Comparison of ENCODE assay signal across 8 mouse cellular contexts in genomic region chr10:96646867-96647462, GRCm38 (mm10). TPM values are rescaled to one million over a fixed set of nuclear protein-coding genes. Genes with fewer than 3 reads are reported as not detected.
DNase-seq lines count a peak whose midpoint lies in the region; ATAC-seq lines count a peak whose summit lies in the region.

No protein-coding gene starts in this region.

- 0 out of 2 replicates have a peak overlapping the region, but pooled peaks have one; percentile 21 for H3K27ac ChIP-seq in heart, embryonic 12.5 days (ENCODE audit: poor library complexity, severe bottlenecking)
- peak overlapping the region; percentile 71 for H3K27ac ChIP-seq in embryonic facial prominence, embryonic 10.5 days (replicated peaks)
- peak overlapping the region; percentile 90 for H3K27ac ChIP-seq in hindbrain, embryonic 12.5 days
- peak overlapping the region; percentile 71 for H3K27ac ChIP-seq in midbrain, embryonic 11.5 days (ENCODE audit: low read depth, low read length)

- H3K9me3 ChIP-seq in heart, embryonic 12.5 days (replicated peaks): no peaks in the 10 kb centered on the region
- H3K9me3 ChIP-seq in embryonic facial prominence, embryonic 10.5 days: no peaks in the 10 kb centered on the region
- H3K9me3 ChIP-seq in hindbrain, embryonic 12.5 days (replicated peaks): no peaks in the 10 kb centered on the region
- no peaks in the 10 kb centered on the region for H3K9me3 ChIP-seq in midbrain, embryonic 11.5 days (ENCODE audit: control insufficient read depth, low read length)

- peak overlapping the region; percentile 34; the same call in 1 of the 2 replicates for H3K9ac ChIP-seq in heart, embryonic 12.5 days
- peak overlapping the region; percentile 49; the same call in 1 of the 2 replicates for H3K9ac ChIP-seq in hindbrain, embryonic 12.5 days
- H3K9ac ChIP-seq in midbrain, embryonic 11.5 days (ENCODE audit: low read length): peak overlapping the region; percentile 16; the same call in 1 of the 2 replicates

- no peak for DNase-seq in heart, postnatal 10 days
- DNase-seq in embryonic facial prominence, embryonic 10.5 days (ENCODE audit: low spot score): no peak
- DNase-seq in midbrain, embryonic 11.5 days (ENCODE audit: low spot score, missing footprints): peak; percentile 89
- no peak for DNase-seq in B cell, adult 2 months
- DNase-seq in adipocyte (ENCODE audit: low spot score): no peak

- peaks cover 25% of the 10 kb centered on the region for H3K4me1 ChIP-seq in heart, embryonic 12.5 days (replicated peaks)
- peaks cover 21% of the 10 kb centered on the region for H3K4me1 ChIP-seq in embryonic facial prominence, embryonic 10.5 days
- H3K4me1 ChIP-seq in hindbrain, embryonic 12.5 days: peaks cover 24% of the 10 kb centered on the region
- peaks cover 11% of the 10 kb centered on the region for H3K4me1 ChIP-seq in midbrain, embryonic 11.5 days (ENCODE audit: control insufficient read depth, insufficient read depth, low read length)

- intact Hi-C loops in heart, postnatal 10 days (cut with DNase I): loop anchor here (5.0 kb wide), 1 partner anchor 80 kb away; no protein-coding TSS in a partner anchor

- ATAC-seq in heart, embryonic 12.5 days (ENCODE audit: insufficient number of reproducible peaks, low FRiP score): no peak
- peak; percentile 85 for ATAC-seq in hindbrain, embryonic 12.5 days (ENCODE audit: low FRiP score)
- peak; percentile 85 for ATAC-seq in midbrain, embryonic 11.5 days (ENCODE audit: low FRiP score)
- no peak for ATAC-seq in inflammation-experienced regulatory T-cells, adult 6 months

- no peak overlapping the region for H3K4me3 ChIP-seq in heart, embryonic 12.5 days
- H3K4me3 ChIP-seq in embryonic facial prominence, embryonic 10.5 days: peak overlapping the region; percentile 28; the same call in 1 of the 2 replicates
- no peak overlapping the region for H3K4me3 ChIP-seq in hindbrain, embryonic 12.5 days
- no peak overlapping the region for H3K4me3 ChIP-seq in midbrain, embryonic 11.5 days (ENCODE audit: low read depth, low read length)

- H3K36me3 ChIP-seq in heart, embryonic 12.5 days: no peaks in the 10 kb centered on the region
- H3K36me3 ChIP-seq in embryonic facial prominence, embryonic 10.5 days (replicated peaks): no peaks in the 10 kb centered on the region
- H3K36me3 ChIP-seq in hindbrain, embryonic 12.5 days: no peaks in the 10 kb centered on the region
- H3K36me3 ChIP-seq in midbrain, embryonic 11.5 days (ENCODE audit: control insufficient read depth, insufficient read depth, low read length): no peaks in the 10 kb centered on the region

- peak overlapping the region; percentile 43 for H3K4me2 ChIP-seq in heart, embryonic 12.5 days
- peak overlapping the region; percentile 38 for H3K4me2 ChIP-seq in hindbrain, embryonic 12.5 days (replicated peaks)
- H3K4me2 ChIP-seq in midbrain, embryonic 11.5 days: peak overlapping the region; percentile 19; the same call in 1 of the 2 replicates

- no peaks in the 10 kb centered on the region for H3K27me3 ChIP-seq in heart, embryonic 12.5 days (replicated peaks)
- no peaks in the 10 kb centered on the region for H3K27me3 ChIP-seq in embryonic facial prominence, embryonic 10.5 days (replicated peaks; ENCODE audit: low read depth, poor library complexity, severe bottlenecking)
- no peaks in the 10 kb centered on the region for H3K27me3 ChIP-seq in hindbrain, embryonic 12.5 days
- H3K27me3 ChIP-seq in midbrain, embryonic 11.5 days (ENCODE audit: control insufficient read depth, insufficient read depth, low read length): no peaks in the 10 kb centered on the region

- 49% methylated on average over 5 of the region's 5 CpGs for WGBS in heart, embryonic 12.5 days
- 45% methylated on average over 5 of the region's 5 CpGs for WGBS in embryonic facial prominence, embryonic 10.5 days
- WGBS in hindbrain, embryonic 12.5 days: 38% methylated on average over 5 of the region's 5 CpGs
- 47% methylated on average over 5 of the region's 5 CpGs for WGBS in midbrain, embryonic 11.5 days

RNA-seq across cellular contexts. Expression of gene Btg1, which starts 30.2 kb away (rescaled TPM):
- 46.9 and 51.6 TPM in 2 replicates for polyA plus RNA-seq in heart, embryonic 12.5 days (2016; fragmentation: Nextera tagmentation; extraction: Ambion mirVana)
- total RNA-seq in heart, postnatal 10 days (2021): 10 to 100 TPM; 55.0 to 81.0 TPM
- polyA plus RNA-seq in embryonic facial prominence, embryonic 10.5 days (2016; fragmentation: Nextera tagmentation; extraction: Ambion mirVana): 23.2 and 29.7 TPM in 2 replicates
- polyA plus RNA-seq in hindbrain, embryonic 12.5 days (2016; fragmentation: Nextera tagmentation; extraction: Ambion mirVana): 69.1 and 69.6 TPM in 2 replicates
- 44.7 and 47.5 TPM in 2 replicates for polyA plus RNA-seq in midbrain, embryonic 11.5 days (2014; fragmentation: Nextera tagmentation; extraction: Ambion mirVana)
- 100 to 1,000 TPM; 133 to 334 (median 288) TPM for polyA plus RNA-seq in inflammation-experienced regulatory T-cells, adult 6 months (2017; shearing (Covaris generic))

Comparison
In these comparisons a context has a peak if more than half of its experiments do, and no peak if none do; other contexts are left out.
1. ATAC-seq: peak in hindbrain, embryonic 12.5 days (single experiment) and midbrain, embryonic 11.5 days (single experiment); none in heart, embryonic 12.5 days (single experiment) and inflammation-experienced regulatory T-cells, adult 6 months (single experiment).
2. H3K27ac ChIP-seq: peak in every context shown above with its lines; median percentile 90 in hindbrain, embryonic 12.5 days; 71 in embryonic facial prominence, embryonic 10.5 days; 71 in midbrain, embryonic 11.5 days; 21 in heart, embryonic 12.5 days.
3. Peak in every context shown above with its lines, with median percentiles within 50 percentile points of each other: H3K4me2 ChIP-seq and H3K9ac ChIP-seq.